Mouse (Mus musculus): Measurements from ENCODE around the gene Gtf3c5. TPM values are rescaled to one million over a fixed set of nuclear protein-coding genes. Genes with fewer than 3 reads are reported as not detected.

The Gtf3c5 gene
- total RNA-seq, 2 experiments from 2014 or later: 17.8 to 18.3 TPM

DNA sequence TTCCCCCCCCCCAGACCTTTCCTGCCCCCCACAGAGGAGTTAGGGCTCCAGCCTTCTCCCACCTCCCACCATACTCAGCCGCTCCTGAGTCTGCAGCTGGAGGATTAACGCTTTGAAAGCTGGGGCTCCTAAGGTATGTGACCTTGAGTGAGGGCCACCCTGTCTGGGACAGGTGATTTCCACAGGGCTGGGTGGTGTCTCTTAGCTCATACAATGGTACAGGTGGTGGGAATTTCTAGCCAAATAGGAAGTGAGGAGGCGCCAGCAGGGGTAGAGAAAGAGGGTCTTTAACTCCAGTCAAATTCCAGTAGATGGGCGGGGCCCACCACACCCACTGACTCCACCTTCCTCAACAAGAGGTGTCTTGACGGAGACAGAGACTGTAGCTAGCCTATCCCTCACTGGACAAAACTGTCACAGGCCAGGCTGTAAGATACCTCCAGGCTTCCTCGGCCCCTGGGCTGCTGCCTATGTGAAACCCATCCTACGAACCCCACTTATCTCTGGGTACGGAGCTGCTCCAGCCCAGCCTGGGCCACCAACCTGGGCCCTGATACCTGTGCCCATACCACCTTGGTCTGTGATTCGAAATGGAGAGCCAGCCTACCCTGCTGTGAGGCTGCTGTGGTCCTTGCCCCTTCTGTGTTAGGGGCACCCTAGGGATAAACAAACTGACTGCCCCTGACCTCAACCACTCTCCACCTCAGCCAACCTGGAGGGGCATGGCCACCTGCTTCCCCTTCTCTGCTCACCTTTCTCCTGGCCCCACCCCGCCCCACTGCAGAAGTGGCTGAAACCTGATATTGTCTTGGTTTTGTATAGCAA, 24.0 kb upstream of the Gtf3c5 start:
- DNase-seq: no peak

DNA sequence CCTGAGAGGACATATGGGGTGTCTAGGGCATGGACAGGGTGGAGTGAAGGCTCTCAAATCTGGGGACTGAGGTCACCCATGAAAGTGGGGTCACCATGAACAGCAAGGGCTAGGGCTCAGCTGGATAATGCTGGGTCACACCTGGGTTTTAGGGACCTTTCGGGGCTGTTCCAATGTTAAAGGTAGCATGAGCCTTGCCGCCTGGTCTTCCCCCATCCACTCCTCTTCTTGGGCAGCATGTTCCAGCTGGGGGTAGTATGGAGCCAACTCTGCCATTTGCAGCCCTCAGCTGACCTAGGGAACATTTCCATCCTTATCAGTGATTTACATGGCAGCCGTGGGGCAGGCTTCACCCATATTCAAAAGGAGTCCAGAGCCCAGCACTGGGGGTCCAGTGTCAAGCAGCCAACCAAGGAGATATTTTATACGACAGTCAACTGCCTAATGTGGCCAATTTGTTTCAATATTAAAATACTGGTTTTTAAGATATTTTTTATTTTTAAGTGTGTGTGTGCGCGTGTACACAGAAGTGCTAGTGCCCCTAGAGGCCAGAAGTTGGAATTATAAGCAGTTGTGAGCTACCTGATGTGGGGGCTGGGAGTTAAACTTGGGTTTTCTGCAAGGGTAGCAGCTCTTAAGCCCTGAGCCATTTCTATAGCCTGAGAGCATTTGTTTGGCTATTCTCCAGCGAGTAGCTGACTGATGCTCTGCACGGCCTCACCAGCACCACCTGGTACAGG, 23.2 kb upstream of the Gtf3c5 start:
- no peak for DNase-seq

DNA sequence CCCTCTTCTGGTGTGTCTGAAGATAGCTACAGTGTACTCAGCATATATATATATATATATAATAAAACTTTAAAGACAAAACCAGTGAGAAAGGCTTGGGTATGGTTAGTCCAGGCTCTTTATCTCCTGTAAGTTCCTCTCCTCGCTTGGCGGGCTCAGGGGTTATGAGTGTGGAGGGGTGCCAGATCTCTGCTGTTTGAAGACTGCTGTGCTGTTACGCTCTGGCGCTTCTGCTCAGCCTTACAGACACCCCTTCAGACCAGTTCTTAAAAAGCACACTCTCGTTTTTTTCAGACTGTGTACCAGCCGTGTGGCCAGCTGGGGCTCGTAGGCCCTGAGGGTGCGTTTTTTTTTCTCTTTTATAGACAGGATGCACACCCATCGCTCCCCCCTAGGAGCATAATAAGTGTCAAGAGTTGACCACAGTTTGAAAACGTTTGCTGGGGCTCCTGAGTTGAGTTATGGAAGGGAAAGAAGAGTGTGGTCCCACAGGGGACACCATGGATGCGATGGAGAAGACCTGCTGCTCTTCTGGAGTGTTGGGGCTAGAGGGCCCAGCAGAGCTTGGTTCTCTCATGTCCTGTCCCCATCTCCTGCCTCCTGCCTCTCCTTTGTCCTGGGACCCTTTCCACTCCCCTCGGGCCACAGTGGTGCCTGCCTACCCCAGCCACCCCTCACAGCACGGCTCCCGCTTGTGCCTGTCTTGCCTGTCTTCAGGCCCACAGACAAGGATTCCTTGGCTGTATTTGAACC, 22.4 kb upstream of the Gtf3c5 start:
- no peak for DNase-seq

DNA sequence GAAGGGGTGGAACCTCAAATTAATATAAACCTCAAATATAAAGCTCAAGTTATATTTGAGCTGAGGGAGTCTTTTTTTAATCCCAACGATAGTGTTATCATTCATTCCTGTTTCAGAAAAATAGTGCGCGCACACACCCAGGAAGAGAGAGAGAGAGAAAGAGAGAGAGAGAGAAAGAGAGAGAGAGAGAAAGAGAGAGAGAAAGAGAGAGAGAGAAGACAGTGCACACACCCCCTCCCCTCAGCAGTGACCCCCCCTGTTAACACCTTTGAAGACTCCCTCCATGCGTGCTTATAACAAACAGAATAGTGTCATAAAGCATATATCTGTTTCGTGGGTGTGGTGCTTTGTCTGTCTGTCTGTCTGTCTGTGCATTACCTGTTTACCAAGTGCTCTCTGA, 20.0 kb upstream of the Gtf3c5 start:
- DNase-seq: no peak

DNA sequence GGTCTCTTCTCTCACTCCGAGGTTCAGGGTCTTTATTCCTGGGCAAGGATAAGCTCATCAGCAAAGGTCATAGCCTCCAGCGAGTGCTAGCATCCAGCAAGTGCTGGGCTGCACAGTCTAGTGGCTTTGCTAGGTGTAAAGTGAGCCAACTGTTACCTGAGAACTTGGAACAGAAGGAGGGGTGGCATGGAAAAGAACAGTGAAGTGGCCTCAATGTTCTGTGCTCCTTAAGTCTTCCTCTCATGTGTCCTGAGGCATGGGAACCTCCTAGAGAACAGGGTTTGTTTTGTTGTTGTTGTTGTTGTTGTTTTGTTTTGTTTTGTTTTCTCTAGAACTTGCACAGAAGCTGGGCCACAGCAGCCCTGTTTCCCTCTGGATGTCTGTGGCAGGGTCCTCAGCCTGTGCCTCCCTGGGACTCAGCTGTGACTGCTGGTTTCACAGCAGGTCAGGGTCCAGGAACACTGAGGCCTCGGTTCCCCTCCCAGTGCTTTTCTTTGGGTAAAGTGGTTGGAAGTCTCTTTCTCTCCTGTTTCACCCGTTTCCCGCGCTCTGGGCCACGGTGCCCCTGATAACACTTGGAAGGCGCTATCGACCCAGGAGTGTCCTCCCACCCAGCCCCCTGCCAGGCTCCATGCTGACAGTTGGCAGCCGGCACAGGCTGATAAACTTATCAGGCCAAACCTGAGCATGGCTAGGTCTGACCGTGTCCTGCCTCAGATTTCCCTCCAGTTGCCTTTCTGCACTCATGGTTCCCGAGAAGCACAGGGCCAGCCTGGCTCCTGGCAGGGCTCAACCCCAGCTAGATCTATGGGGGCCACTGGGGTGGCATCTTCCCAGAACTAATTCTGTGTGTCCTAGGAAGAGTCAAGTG, 18.4 kb upstream of the Gtf3c5 start:
- no peak for DNase-seq

DNA sequence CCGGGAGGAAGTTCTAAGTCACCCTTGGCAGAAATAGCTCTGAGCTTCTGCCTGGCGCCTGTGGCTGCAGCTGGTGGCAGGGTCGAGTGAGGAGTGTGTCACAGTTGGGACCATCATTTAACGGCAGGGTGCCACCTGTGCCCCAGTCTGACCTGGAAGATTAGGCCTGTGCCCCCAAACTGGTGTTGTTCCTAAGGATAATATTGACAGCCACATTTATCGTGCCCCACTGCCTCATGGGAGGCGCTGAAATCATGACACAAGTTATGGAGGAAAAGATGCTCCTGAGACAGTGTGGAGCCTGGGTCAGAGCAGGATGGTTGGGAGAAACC, 16.0 kb upstream of the Gtf3c5 start:
- no peak for DNase-seq

DNA sequence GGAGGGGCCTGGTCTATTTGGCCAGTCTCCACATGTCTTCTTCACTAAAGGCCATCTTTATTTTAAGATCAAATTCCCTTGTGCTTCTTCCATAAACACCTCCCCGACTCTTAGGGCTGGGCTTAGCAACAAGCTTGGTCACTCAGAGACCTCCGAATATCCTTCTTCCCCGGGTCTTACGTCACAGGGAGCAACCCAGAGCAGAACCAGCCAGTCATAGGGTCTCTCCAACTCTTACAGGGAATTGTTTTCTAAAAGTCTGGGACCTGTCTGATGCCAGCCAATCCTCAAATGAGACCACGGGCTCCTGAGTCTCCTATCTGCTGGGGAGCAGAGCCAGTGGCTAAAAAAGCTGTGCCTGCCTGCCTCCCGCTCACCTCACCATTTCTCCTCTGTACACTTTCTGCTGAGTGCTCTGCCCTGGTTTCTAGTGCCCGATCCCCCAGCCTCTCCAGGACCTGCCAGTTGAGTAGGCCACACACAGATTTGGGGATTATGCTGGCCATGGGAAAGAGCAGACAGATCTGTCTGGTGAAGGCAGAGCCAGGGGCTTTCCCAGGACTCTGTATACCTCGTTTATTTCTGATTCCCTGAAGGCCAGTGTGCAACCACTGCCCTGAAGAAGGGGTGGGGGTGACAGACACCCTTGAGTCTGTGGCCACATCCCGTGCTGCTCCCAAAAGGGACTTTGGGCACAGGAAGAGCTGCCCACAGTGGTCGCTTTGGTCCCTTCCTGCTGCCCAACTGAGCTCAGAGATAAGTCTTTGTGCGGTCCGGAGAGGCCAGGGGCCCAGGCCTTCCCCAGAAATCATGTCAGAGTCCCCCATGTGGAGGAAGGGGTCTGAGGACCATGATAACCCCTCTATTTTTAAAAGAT, 15.4 kb upstream of the Gtf3c5 start:
- DNase-seq: no peak

DNA sequence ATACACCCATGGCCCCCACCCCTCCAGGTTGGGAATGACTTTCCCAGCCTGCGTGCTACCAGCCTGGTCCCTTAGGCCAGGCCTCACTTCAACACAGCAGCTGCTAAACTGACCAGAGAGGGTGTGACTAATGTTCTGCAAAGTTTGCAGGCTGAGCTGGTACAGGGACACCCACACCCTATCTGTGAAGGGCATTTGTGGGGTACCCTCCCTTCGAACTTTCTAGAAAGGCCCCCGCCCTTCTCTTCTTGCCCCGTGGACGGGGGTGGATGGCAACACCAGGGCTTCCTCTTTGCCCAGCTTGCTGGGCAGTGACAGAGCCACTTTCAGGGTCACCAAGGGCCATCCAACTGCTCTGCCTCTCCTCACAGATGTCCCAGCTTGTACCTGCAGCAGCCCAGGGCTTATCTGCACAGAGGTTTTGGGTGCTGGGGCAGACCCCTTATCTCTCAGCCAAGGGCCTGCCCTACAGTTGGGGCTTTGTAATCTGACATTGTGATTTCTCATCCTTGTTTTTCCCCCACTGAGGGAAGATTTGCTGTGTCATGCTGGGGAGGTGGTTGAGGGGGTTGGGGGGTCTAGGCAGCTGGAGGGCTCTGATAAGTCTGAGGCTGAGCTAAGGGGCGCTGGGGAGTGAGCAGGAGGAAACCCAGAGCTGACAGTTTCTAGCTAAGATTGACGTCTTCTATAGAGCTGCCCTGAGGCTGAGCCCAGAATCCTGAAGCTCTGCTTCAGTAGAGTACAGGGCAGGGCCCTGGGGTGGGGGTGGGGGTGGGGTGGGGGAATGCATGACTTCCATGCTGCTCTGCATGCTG, 14.4 kb upstream of the Gtf3c5 start:
- no peak for DNase-seq

DNA sequence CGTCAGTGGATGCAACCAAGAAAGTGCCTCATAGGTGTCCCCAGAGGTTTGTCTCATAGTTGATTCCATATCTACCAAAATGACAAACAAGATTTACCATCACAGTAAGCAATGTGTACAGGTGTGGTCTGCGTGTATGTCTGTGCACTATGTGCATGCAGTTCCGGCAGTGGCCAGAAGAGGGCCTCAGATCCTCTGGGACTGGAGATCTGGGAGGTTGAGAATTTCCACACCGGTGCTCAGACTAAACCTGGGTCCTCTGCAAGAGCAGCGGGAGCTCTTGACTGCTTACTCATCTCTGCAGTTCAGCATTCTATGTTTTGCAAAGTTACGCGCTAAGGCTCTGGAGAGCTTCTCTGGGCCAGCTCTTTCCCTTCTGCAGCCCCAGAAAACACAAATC, 13.4 kb upstream of the Gtf3c5 start:
- DNase-seq: no peak

DNA sequence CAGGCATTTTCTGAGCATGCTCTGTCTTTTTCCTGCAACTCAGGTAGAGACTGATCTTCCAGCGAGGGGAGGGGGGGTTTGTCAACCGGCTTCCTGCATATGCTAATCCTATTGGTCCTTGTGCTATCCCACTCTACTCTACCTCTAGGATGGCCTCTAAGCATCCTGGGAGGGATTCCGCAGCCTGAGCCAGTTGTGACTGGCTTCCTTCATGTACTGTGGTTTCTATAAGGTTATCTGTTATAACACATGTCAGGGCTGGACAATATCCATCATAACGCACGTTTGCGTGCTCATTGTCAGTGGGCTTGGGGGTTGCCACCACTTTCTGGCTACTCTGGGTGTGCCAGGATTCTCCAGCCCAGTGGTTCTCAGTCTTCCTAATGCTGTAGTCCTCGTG, 12.5 kb upstream of the Gtf3c5 start:
- no peak for DNase-seq

DNA sequence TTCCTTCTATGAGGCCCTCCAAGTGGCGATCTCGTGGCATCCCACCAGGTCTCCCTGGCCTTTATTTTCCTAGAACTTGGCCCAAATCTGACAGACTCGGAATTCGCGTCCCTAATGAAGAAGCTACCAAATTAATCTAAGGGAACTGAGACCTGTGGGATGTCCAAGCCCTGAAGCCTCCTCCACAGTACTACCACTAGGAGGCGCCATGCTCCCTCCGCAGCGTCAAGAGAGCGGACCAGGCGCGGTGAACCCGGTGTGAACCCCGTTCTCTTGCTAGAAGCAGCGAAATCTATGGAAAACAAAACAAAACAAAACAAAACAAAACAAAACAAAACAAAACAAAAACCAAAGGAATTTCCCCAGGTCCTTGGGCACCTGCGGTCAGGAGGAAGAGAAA, 9.3 kb upstream of the Gtf3c5 start:
- DNase-seq: peak; percentile 75

DNA sequence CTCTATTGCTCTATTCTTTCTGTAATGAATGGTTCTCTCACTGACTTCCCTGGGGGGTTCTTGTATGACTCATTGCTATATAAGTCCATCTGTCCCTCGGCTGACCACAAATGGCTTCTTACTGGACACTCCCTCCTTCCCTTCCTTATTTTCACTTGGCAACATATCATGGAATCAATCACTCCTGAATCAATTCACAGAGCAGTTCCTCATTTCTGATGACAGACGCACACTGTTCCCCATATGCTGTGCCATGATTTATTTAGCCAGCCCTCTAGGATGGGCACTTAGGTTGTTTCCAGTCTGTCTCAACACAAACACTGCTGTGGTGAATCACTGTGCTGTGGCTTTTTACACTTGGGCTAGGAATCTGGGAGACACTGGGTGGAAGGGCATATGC, 7.9 kb upstream of the Gtf3c5 start:
- DNase-seq: no peak

DNA sequence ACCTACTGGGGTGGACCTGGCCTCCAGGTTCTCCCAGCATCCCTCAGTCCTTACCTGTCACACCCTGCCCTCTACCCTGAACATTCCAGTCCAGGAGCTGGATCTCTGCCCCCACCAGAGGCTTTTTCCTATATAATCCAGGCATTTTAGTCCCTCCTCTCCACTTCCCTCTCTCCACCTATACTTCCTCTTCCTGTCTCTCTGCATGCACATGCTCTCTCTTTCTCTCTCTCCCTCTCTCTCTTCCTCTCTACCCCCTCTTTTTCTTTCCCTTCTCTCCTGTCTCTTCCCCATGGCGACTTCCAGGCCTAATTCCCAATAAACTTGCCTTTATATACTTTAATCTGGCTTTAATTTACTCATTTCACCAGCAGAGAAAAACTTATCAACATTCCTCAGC, 5.0 kb upstream of the Gtf3c5 start:
- no peak for DNase-seq

DNA sequence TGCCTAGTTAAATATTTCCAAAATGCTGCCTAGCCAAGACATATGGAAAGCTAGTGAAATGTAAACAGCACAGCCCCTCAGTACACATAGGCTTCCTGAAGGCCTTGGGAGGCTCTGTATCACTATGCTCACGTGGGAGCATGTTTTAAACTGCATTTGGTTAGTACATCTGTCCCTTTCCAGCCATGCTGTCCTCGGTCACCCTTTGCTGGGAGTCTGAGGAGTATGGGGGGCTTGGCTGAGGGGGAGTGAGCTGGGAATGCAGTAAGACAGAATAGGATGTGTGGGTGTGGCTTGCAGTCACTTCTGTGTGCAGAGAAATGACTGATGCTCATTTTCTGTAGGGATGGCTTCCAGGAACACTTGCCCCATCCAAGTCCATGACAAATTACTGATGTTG, 2.2 kb upstream of the Gtf3c5 start:
- DNase-seq: no peak

DNA sequence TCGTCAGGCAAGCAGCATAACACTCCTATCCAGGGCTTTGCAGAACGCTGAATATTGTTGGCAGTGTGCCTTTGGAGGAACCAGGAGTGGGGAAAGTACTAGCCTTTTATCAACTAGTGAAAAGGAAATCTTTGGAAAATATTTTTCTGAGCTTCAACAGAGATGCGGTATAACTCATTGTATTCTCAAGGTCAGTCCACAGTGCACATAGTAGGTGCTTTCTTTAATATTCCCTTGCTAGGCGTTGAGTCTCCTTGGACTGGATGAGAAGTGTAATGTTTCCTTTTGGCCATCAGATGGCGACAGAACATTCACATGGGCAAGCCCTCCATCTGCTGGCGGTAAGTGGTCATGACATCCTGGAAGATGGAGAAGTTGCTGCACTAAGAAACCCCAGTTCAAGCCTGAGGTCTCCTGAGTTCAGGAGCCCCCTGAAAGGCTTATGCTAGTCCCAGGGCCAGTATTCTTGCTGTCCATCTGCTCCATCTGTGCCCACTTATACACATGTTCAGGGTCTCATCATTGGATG, 1.6 kb upstream of the Gtf3c5 start:
- DNase-seq: peak; percentile 85

DNA sequence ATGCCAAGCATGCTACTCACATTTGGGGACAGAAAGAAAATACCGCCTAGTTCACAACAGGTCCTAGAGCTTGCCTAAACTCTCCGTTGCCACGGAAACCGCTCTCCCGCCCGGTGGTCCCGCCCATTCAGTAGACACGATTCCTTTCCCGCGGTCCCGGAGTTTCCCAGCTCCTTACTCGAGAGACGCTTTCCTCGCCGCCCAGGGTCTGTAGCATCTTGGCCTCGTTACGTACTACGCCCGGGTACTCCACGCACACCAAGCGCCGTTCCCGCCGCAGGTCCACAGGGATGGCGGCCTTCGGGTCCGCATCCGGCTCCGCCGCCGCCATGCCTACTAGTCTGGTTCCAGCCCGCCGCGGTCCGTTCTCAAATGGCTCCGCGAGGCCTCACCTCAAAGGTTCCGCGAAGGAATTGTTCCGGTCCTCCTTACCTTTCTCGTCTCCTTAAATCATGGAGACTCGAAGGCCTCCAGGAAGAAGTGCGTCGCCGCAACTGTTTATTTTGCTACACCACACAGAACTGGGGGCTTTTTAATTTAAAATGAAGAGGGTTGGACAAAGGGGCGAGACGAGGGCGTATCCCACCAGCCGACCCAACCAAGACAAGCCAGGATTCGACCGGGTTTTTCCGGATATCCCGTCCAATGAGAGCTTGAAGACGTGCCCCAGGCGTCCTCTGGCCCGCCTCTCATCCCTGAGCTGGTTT, 751 bp downstream of the Gtf3c5 start:
- DNase-seq: peak; percentile 92

DNA sequence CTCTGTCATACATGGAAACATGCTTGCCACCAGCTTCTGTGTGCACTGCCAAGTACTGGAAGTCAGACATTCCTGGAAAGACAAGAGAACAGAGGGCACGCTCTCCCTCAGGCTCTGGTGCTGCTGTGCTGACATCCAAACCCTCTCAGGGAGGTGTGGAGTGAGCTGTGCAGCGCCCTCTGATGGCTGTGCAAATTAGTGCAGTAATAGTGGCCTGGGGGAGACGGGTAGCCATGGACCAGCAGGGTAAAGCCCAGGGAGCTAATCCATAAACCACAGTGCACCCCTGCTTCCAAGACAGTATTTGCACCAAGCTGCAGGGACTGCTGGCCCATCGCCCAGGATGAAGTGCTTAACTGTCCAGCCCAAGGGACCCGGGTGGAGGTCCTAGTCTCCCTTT, 5.5 kb downstream of the Gtf3c5 start:
- DNase-seq: peak; percentile 52

DNA sequence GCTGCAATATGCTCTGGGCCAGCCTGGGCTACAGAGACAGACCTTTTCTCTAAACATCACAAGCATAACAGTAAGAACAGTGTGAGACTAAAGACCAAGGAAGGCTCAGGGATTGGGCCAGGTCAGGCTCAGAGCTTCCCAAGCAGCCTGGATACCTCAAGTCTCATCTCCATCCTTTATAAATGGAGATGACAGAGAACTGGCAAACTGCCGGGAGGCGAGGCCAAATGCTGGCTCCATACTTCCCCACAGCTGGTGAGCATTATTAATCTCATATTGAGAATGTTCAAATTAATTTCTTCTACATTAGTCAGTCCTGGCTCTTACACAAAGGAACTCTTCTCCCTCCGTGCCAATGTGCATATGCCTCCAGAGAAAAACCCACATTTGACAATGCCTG, 6.7 kb downstream of the Gtf3c5 start:
- peak; percentile 56 for DNase-seq

DNA sequence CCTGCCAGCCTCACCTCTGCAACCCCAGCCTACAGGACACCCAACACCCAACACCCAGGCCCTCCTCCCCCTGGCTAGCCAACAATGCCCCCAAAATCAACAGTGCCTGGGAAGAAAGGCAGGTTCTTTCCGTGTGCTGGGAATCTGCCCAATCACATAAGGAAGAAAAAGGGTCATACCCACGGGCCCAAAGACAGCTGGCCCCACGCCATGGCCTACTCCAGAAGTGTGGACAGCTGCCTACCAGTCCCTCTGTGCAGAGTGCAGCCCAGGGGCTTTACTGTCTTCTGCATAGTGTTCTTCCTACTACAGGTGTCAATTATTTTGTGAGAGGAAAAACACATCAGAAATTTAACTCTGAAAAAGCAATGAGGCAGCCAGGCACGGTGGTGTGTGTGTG, 8.2 kb downstream of the Gtf3c5 start:
- no peak for DNase-seq

DNA sequence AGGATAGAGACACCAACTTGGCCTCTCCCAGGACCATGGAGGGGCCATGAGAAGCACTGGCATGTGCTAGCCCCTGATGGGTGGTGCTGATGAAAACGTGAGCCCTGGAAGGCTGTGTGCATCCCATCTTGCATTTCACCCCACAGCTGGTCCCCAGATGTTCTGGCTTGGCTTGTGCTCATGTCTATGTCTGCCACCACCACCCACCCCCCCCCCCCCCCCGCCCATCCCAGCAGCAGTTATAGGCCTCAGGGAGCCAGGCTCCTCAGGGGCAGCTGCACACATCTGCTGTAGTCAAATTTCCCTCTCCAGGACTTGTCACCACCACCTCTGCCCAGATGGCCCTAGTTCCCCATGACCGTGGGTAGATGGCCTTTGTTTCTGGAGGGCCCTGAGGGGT, 13.6 kb downstream of the Gtf3c5 start:
- DNase-seq: peak; percentile 43

Measured in heart, postnatal 4 days (tissue).